Mouse (Mus musculus) left cerebral cortex, postnatal 25 days (tissue): ENCODE measurements around the gene Lcn10. TPM values are rescaled to one million over a fixed set of nuclear protein-coding genes. Genes with fewer than 3 reads are reported as not detected.
A peak's percentile ranks its signal among the peaks of the same experiment; 100 is the strongest.
"Not testable (repeated sequence)": the region's sequence is repeated elsewhere in the genome, so short reads cannot be mapped to it uniquely, and the experiment has no call there.

ENCODE experiments used
- DNase-seq, 2 experiments: peaks; one replicate each; pipeline ENCODE4 v3.0.0; 2022; ENCODE audit warnings: low spot score in 2 of 2, mixed read lengths in 1 of 2
- intact Hi-C: fragments of 180-260 bp; cut with DNase I; formaldehyde crosslinking; loops from one replicate; pipeline ENCODE4 v1.15.1; 2025
- total RNA-seq, 2 experiments: library from RNA; stranded (reverse); gene quantifications; 2 replicates each; pipeline ENCODE4 v1.2.3; 2021

Gene Lcn10
- total RNA-seq, 2 experiments from 2014 or later, result not detected

DNA sequence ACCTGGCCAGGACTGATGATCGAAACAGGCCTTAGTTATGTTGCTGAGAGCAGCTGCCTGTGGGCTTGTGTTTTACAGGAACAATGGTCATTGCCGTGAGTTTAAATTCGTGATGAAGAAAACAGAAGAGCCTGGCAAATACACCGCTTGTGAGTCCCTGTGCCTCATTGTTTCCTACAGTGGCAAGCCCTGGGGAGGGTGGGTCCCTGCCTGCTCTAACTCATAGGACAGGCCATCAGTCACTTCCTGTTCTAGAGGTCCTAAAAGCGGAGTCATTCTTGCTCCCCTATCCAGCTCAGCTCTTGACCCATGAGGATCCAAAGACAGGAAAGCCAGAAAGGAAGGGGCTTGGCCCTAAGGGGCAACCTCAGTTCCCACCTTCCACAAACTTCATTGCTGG lies 18.5 kb downstream of the Lcn10 start:
- intact Hi-C loops, result loop anchor here (5.0 kb wide), 1 partner anchor 74 kb away; the partner anchor contains the start of gene Fcna

DNA sequence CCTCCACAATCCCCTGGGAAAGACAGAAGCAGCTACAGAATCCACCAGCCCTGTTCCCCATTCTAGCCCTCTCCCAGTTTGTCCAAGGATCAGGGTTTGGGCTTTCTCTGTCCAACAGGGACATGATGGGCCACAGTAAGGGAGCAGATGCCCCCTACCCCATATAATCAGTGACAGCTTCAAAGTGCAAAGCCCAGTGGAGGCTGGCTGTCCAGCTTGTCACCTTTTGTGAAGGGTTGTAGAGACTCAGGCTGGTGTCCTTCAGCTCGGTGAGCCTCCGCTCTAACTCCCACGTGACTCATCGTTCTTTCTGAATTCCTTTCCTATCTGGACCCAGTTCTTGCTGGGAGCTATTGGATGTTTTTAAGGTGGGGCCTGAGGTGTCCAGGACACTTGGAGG lies 21.2 kb downstream of the Lcn10 start:
- intact Hi-C loops, result loop anchor here (5.0 kb wide), 1 partner anchor 76 kb away; the partner anchor contains the start of gene Fcna
- DNase-seq, result no peak

More for the DNA sequence above, 18.5 kb downstream of the Lcn10 start:
- DNase-seq, result no peak

DNA sequence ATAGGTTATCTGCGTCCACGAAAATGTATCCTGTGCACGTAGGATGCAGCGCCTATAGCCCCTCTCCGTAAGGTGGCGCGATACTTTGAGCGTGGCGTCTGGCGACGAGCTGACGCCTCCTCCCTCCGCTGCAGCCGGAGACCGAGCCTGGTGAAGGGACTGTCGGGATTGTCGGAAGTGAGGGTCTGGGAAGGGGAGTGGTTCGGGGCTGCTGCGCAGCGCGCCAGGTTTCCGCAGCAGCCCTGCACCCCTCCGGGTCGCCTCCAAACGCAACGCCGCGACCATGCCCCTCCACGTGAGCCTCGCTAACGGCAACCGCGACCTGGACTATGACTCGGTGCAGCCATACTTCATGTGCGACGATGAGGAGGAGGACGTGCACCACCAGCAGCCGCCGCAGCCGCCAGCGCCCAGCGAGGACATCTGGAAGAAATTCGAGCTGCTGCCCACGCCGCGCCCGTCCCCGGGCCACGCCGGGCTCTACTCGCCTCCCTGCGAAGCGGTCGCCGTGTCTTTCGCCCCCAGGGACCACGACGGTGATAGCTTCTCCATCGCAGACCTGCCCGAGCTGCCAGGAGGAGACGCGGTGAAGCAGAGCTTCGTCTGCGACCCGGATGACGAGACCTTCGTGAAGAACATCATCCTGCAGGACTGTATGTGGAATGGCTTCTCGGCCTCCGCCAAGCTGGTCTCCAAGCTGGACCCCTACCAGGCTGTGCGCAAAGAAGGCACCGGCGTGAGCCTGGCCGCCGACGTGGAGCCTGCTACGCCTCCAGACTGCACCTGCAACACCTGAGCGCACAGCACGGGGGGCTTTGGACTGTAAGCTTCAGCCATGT lies 24.3 kb downstream of the Lcn10 start, which contains the start of gene Bmyc:
Gene Bmyc, plus strand, starts transcription at position 97 of the 839 bp plus-strand sequence.
- DNase-seq, result peak; percentile 88 to 95
- intact Hi-C loops, result loop anchor here (5.0 kb wide), 1 partner anchor 275 kb away; the partner anchor contains the start of gene Camsap1

DNA sequence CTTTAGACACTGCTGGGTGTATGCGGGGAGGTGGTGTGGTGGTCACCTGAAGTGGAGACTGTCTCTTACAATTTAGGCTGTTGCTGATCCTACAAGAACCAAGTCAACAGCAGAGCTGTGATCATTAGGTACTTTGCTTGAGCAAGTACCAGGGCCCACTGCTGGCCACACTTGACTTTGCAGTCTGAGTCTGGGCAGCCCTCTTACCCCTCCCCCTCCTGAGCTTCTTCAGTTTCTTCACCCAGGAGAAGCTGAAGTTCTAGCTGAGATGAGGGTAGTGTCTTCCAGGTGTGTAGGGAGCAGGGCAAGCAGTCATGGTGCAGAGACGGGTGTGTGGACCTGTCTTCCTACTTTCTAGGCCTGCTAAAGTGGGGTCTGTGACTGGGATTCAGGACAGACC lies 25.6 kb downstream of the Lcn10 start:
- DNase-seq, result peak; percentile 22 to 57
- intact Hi-C loops, result loop anchor here (5.0 kb wide), 1 partner anchor 274 kb away; the partner anchor contains the start of gene Camsap1

DNA sequence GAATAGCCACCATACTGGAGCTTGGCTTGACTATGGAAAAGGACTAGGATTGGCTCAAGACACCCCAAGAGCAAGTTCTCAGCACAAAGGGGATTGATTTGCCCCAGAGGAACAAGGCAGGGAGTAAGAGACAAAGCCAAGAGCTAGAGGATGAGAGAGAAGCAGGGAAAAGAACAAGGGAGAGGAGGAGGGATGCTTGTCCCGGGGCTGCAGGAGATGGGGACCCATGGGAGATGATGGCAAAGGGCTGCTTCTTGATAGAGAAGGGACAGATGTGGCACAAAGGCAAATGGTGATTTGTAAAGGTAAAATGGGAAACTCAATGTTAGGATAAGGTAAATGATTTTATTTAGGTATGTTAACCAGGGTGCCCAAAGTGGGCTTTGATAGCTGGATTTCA lies 26.5 kb downstream of the Lcn10 start:
- intact Hi-C loops, result loop anchor here (5.0 kb wide), 1 partner anchor 273 kb away; the partner anchor contains the start of gene Camsap1

DNA sequence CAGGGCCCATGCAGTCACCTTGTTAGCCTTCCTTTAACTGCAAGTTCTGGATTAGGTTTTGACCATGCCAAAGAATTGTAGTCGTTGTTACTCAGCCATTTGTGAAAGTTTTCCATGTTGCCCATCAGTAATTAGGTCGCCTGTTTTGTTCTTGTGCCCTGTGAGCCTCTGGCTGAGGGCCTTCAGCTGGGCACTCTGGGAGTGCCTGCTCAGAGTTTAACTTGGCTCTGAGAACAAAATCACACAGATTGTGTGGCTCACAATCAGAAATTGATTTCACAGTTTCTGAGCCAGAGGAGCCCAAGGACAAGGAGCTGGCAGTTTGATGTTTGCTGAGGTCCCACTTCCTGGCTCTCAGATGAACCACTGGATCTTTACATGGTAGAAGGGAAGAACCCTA lies 27.3 kb downstream of the Lcn10 start:
- DNase-seq, result not testable (repeated sequence)

More for the DNA sequence above, 26.5 kb downstream of the Lcn10 start:
- DNase-seq, result not testable (repeated sequence)

DNA sequence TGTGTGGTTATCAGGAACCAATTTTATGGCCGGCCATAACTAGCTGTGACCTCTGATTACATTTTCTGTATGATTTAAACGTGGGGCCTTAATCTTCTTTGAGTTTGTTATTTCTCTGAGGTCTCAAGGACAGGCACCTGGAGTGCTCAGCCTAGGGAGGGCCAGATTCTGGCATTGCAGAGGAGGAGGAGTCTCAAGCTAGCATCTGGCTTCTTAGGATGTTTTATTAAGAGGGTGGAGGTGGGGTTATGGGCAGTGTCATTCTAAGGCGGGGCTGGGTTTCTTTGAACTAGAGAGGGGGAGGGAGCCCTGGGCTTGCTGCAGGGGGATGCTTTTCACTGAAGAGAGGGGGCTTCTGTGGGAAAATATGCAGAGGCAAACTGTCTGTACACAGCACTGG lies 29.1 kb downstream of the Lcn10 start:
- DNase-seq, intact Hi-C loops: not testable (repeated sequence)

More for the DNA sequence above, 27.3 kb downstream of the Lcn10 start:
- intact Hi-C loops, result loop anchor here (5.0 kb wide), 1 partner anchor 273 kb away; the partner anchor contains the start of gene Camsap1

DNA sequence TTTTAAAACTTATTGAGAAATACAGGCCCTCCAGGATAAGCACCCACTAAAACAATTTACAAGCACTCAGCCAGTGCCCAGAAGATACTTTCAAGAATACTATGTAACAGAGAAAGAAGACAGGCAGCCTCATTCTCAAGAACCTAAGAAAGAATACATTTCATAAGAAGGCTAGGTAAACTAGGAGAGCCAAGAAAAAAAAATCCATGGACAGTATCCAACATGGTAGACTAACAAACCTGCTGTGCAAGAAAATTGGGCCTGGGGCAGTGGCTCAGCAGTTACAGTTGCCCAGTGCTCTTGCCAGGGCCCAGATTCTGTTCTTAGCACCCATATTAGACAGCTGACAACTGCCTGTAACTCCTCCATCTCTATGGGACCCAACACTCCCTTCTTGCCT lies 34.7 kb downstream of the Lcn10 start:
- intact Hi-C loops, result loop anchor here (1.0 kb wide), 1 partner anchor 12 kb away; no protein-coding TSS in a partner anchor
- DNase-seq, result no peak

DNA sequence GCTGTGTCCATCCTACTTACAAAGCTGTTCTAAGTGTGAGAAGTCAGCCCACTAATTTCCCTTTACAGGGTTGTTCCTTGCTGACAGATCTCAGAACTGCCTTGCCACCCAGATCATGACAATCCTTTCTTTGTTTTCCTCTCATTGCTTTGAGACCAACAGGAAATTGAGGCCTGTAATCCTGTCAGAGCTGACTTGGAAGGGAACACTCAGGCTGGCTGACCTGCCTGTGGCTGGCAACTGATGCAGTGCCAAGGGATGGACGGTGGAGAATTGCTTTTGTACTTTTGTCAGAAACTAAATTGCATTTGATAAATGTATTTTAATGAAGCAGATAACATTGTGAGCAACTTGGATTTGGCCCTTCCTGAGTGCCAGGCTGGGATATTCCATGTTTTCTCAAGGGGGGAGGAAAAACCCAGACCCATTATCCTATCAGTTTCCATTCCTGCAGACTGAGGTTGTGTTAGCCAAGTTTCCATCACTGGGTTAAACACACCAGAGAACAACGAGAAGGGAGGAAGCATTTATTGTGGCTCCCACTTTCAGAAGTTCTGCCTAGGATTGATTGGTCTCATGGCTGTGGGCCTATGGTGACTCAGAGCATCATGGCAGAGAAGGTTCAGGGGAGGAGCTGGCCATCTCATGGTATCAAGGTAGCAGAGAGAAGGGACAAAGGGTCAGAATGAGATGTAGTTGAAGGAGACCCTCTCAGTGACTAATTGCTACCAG lies 50.8 kb downstream of the Lcn10 start:
- no peak for DNase-seq
- intact Hi-C loops, result no loop called here

Other genes with a start within 250 kb of the Lcn10 start
- gene Clic3, start 225.9 kb upstream of the Lcn10 start, total RNA-seq, result under 1 TPM in 1 of 2 experiments, not detected in 1; 0.69 TPM
- gene Paxx, start 221.6 kb upstream of the Lcn10 start, total RNA-seq, result 10 to 100 TPM; 68.6 to 81.0 TPM
- gene Ptgds, start 212.7 kb upstream of the Lcn10 start, total RNA-seq, result 1,000 to 10,000 TPM; 1,926 to 2,241 TPM
- not detected for gene Lcn12, start 188.8 kb upstream of the Lcn10 start, total RNA-seq
- gene Fbxw5, start 182.0 kb upstream of the Lcn10 start, total RNA-seq, result 100 to 1,000 TPM; 112 to 127 TPM
- 1 to 10 TPM; 1.1 to 1.7 TPM for gene C8g, start 181.0 kb upstream of the Lcn10 start, total RNA-seq
- 10 to 100 TPM in 1 of 2 experiments, 1 to 10 TPM in 1; 9.6 to 10.4 TPM for gene Traf2, start 135.8 kb upstream of the Lcn10 start, total RNA-seq
- gene Edf1, start 124.9 kb upstream of the Lcn10 start, total RNA-seq, result 100 to 1,000 TPM; 202 to 214 TPM
- gene Mamdc4, start 107.9 kb upstream of the Lcn10 start, total RNA-seq, result 1 to 10 TPM in 1 of 2 experiments, under 1 TPM in 1; 0.69 to 2.1 TPM
- 10 to 100 TPM; 73.8 to 74.3 TPM for gene Phpt1, start 107.5 kb upstream of the Lcn10 start, total RNA-seq
- 100 to 1,000 TPM; 109 to 120 TPM for gene Ajm1, start 101.0 kb upstream of the Lcn10 start, total RNA-seq
- 100 to 1,000 TPM; 136 to 152 TPM for gene Rabl6, start 74.2 kb upstream of the Lcn10 start, total RNA-seq
- not detected for gene Ccdc183, start 65.0 kb upstream of the Lcn10 start, total RNA-seq
- gene Tmem141, start 60.7 kb upstream of the Lcn10 start, total RNA-seq, result 10 to 100 TPM; 26.7 to 27.7 TPM
- gene Fcna, start 54.7 kb upstream of the Lcn10 start, total RNA-seq, result under 1 TPM; 0.44 to 0.55 TPM
- not detected for gene Lcn8, start 29.6 kb upstream of the Lcn10 start, total RNA-seq
- not detected for gene Lcn5, start 24.8 kb upstream of the Lcn10 start, total RNA-seq
- not detected for gene Lcn6, start 5.9 kb upstream of the Lcn10 start, total RNA-seq
- gene Obp2a, start 17.3 kb downstream of the Lcn10 start, total RNA-seq, result not detected
- gene Bmyc, start 24.0 kb downstream of the Lcn10 start, total RNA-seq, result 10 to 100 TPM; 85.6 to 89.4 TPM
- gene Obp2b, start 54.3 kb downstream of the Lcn10 start, total RNA-seq, result not detected
- not detected for gene Lcn3, start 82.8 kb downstream of the Lcn10 start, total RNA-seq
- gene Lcn11, start 94.3 kb downstream of the Lcn10 start, total RNA-seq, result not detected
- not detected for gene Gm13539, start 99.5 kb downstream of the Lcn10 start, total RNA-seq
- not detected for gene Glt6d1, start 133.1 kb downstream of the Lcn10 start, total RNA-seq
- gene Lcn9, start 140.4 kb downstream of the Lcn10 start, total RNA-seq, result not detected
- gene Sohlh1, start 164.5 kb downstream of the Lcn10 start, total RNA-seq, result not detected
- 100 to 1,000 TPM; 111 to 130 TPM for gene Kcnt1, start 181.0 kb downstream of the Lcn10 start, total RNA-seq